Mouse (Mus musculus): Measurements from ENCODE around the gene Kynu.

Kynu gene

GRCm38 (mm10) chr2:43555062-43555888 lies at the start of gene Kynu:
Gene Kynu (plus strand): TSS chr2:43555329.
- 60% methylated on average over 9 of the region's 9 CpGs for WGBS

- WGBS: 53% methylated on average over 3 of the region's 3 CpGs
Measured at GRCm38 (mm10) chr2:43506182-43506581, 48.9 kb upstream of the Kynu start.

GRCm38 (mm10) chr2:43513852-43514251 lies 41.3 kb upstream of the Kynu start:
- 61% methylated on average over 7 of the region's 7 CpGs for WGBS

- 77% methylated on average over 2 of the region's 2 CpGs for WGBS
Measured at GRCm38 (mm10) chr2:43534417-43534816, 20.7 kb upstream of the Kynu start.

- 84% methylated on average over 3 of the region's 3 CpGs for WGBS
Measured at GRCm38 (mm10) chr2:43542615-43543014, 12.5 kb upstream of the Kynu start.

- 88% methylated on average over 3 of the region's 3 CpGs for WGBS
Measured at GRCm38 (mm10) chr2:43545665-43546064, 9.5 kb upstream of the Kynu start.

GRCm38 (mm10) chr2:43546448-43546847 lies 8.7 kb upstream of the Kynu start:
- 86% methylated on average over 1 of the region's 1 CpGs for WGBS

GRCm38 (mm10) chr2:43554216-43554615 lies 913 bp upstream of the Kynu start:
- WGBS: 80% methylated on average over 4 of the region's 4 CpGs

GRCm38 (mm10) chr2:43555889-43556285 lies 758 bp downstream of the Kynu start:
- 71% methylated on average over 4 of the region's 4 CpGs for WGBS

- WGBS: 84% methylated on average over 3 of the region's 3 CpGs
Measured at GRCm38 (mm10) chr2:43556985-43557384, 1.9 kb downstream of the Kynu start.

- WGBS: 88% methylated on average over 3 of the region's 3 CpGs
Measured at GRCm38 (mm10) chr2:43561209-43561608, 6.1 kb downstream of the Kynu start.

- WGBS: 95% methylated on average over 9 of the region's 9 CpGs
Measured at GRCm38 (mm10) chr2:43562779-43563178, 7.7 kb downstream of the Kynu start.

GRCm38 (mm10) chr2:43568406-43568805 lies 13.3 kb downstream of the Kynu start:
- WGBS: 73% methylated on average over 1 of the region's 1 CpGs

- WGBS: 98% methylated on average over 1 of the region's 1 CpGs
Measured at GRCm38 (mm10) chr2:43573526-43573925, 18.4 kb downstream of the Kynu start.

- 54% methylated on average over 8 of the region's 8 CpGs for WGBS
Measured at GRCm38 (mm10) chr2:43583243-43583812, 28.2 kb downstream of the Kynu start.

- WGBS: 83% methylated on average over 3 of the region's 3 CpGs
Measured at GRCm38 (mm10) chr2:43585508-43585907, 30.4 kb downstream of the Kynu start.

GRCm38 (mm10) chr2:43587832-43588231 lies 32.7 kb downstream of the Kynu start:
- 81% methylated on average over 2 of the region's 2 CpGs for WGBS

GRCm38 (mm10) chr2:43592001-43592704 lies 37.0 kb downstream of the Kynu start:
- 62% methylated on average over 1 of the region's 1 CpGs for WGBS

- WGBS: 40% methylated on average over 6 of the region's 6 CpGs
Measured at GRCm38 (mm10) chr2:43613571-43613970, 58.4 kb downstream of the Kynu start.

GRCm38 (mm10) chr2:43622844-43623243 lies 67.7 kb downstream of the Kynu start:
- 0% methylated on average over 1 of the region's 1 CpGs for WGBS

- 50% methylated on average over 2 of the region's 2 CpGs for WGBS
Measured at GRCm38 (mm10) chr2:43646962-43647361, 91.8 kb downstream of the Kynu start.

GRCm38 (mm10) chr2:43673619-43674018 lies 118.5 kb downstream of the Kynu start:
- WGBS: under 1% methylated on average over 6 of the region's 6 CpGs

GRCm38 (mm10) chr2:43674098-43674497 lies 119.0 kb downstream of the Kynu start:
- WGBS: 52% methylated on average over 3 of the region's 3 CpGs
